Mouse (Mus musculus): ENCODE results near the gene Gm42372.
A peak's percentile ranks its signal among the peaks of the same experiment; 100 is the strongest.

DNA sequence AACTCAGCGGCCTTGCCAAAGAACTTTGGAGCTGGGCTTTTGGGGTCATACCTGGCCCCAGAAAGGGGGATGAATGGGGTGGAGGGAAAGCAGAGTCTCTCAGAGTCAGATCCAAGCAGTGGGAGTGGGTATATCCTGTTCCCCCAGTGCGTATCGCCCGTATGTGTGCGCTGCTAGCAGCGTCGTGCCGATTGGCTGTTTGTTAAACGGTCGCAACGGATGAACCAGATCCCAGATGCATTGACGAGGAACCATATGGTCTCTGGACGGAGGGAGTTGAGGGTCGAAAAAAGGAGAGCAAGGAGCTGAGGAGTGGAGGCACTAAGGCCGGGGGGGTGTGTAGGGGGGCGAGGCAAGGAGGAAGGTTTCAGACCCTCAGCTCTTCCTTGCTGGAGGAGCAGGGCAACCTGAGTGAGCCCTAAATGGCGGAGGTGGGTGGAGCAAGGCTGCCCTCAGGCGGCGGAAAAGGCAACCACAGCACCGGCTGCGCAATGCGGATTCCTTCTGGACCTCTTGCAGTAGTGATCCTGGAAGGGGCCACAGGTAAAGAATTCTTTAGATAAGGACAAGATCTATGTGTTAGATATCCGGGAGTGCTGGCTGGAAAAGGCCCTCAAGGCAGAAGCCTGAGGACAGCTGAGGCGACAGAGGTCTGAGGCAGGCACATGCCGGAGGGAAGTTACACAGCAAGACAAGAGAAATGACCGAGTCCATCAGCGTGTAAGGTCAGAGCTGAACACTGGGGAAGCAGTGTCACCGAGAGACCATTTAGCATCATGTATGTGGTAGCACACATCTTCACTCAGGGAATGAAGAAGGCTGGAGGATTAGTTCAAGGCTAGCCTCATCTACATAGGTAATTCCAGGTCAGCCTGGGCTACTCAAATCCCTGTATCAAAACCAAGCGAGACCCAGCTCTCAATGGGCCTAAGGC, 32.7 kb upstream of the Gm42372 start:
- TF ChIP-seq POLR2A (IDR thresholded peaks at IDR 0.05; ENCODE audit: control insufficient read depth in 1 of 2, insufficient read depth in 1 of 2, low read depth in 1 of 2, low read length in 2 of 2, poor library complexity in 1 of 2) (peak; percentile 41 to 55; a peak in 3 of 4 replicates), CTCF (IDR thresholded peaks at IDR 0.05 in 2 of 3, conservative IDR thresholded peaks at IDR 0.05 in 1 of 3; ENCODE audit: control insufficient read depth in 1 of 3, insufficient read depth in 1 of 3, low read depth in 2 of 3, low read length in 3 of 3, poor library complexity in 1 of 3, severe bottlenecking in 1 of 3) (peak; percentile 80 to 91 (median 85)), GATA1 (IDR thresholded peaks at IDR 0.05; ENCODE audit: low read depth, low read length) (no peak), E2F4 (IDR thresholded peaks at IDR 0.05; ENCODE audit: borderline replicate concordance, low read depth, low read length) (no peak)

All from MEL (cell line).